Mouse (Mus musculus): Measurements from ENCODE around the gene Prcd. TPM values are rescaled to one million over a fixed set of nuclear protein-coding genes. Genes with fewer than 3 reads are reported as not detected.

Gene Prcd
- polyA plus RNA-seq, 1 experiment: 14.2 TPM

GRCm38 (mm10) chr11:116653709-116654221, 431 bp downstream of the Prcd start:
- WGBS: under 1% methylated on average over 47 of the region's 47 CpGs
- no peaks in the 10 kb centered on the region for H3K27me3 ChIP-seq (ENCODE audit: control insufficient read depth, insufficient read depth, low read length)
- peak; percentile 78 to 85 for DNase-seq
- peak overlapping the region; percentile 75 for H3K4me3 ChIP-seq (replicated peaks; ENCODE audit: insufficient read depth, low read depth, low read length)
- peak; percentile 46; the same call in 1 of the 2 replicates for TF ChIP-seq POLR2A (IDR thresholded peaks at IDR 0.05; ENCODE audit: borderline replicate concordance, insufficient read depth, low read length)
- no peak for TF ChIP-seq CTCF (IDR thresholded peaks at IDR 0.05; ENCODE audit: borderline replicate concordance, insufficient read depth, low read depth, low read length)
- H3K4me1 ChIP-seq (ENCODE audit: control insufficient read depth, insufficient read depth, low read length): peaks cover 45% of the 10 kb centered on the region
- peak overlapping the region; percentile 67 for H3K27ac ChIP-seq (ENCODE audit: insufficient read depth, low read length)

GRCm38 (mm10) chr11:116654255-116654821, 1.0 kb downstream of the Prcd start, which contains the start of gene Cygb:
Cygb (minus strand) TSS chr11:116654313.
- Histone ChIP-seq H3K27ac (ENCODE audit: insufficient read depth, low read length) (peak within 1 kb of the TSS; percentile 67), H3K4me3 (replicated peaks; ENCODE audit: insufficient read depth, low read depth, low read length) (peak within 1 kb of the TSS; percentile 75), H3K4me1 (ENCODE audit: control insufficient read depth, insufficient read depth, low read length) (peaks cover 45% of the 10 kb centered on the region), H3K27me3 (ENCODE audit: control insufficient read depth, insufficient read depth, low read length) (no peaks in the 10 kb centered on the region)
- DNase-seq: peak; percentile 81 to 86
- TF ChIP-seq CTCF (IDR thresholded peaks at IDR 0.05; ENCODE audit: borderline replicate concordance, insufficient read depth, low read depth, low read length): no peak
- TF ChIP-seq POLR2A (IDR thresholded peaks at IDR 0.05; ENCODE audit: borderline replicate concordance, insufficient read depth, low read length): no peak
- 2% methylated on average over 28 of the region's 28 CpGs for whole genome bisulfite sequencing

- DNase-seq: peak; percentile 84 to 89
- TF ChIP-seq CTCF (IDR thresholded peaks at IDR 0.05; ENCODE audit: borderline replicate concordance, insufficient read depth, low read depth, low read length) (no peak), POLR2A (IDR thresholded peaks at IDR 0.05; ENCODE audit: borderline replicate concordance, insufficient read depth, low read length) (no peak)
- 17% methylated on average over 16 of the region's 16 CpGs for WGBS
- Histone ChIP-seq H3K4me3 (replicated peaks; ENCODE audit: insufficient read depth, low read depth, low read length) (peak overlapping the region; percentile 0), H3K27me3 (ENCODE audit: control insufficient read depth, insufficient read depth, low read length) (no peaks in the 10 kb centered on the region), H3K4me1 (ENCODE audit: control insufficient read depth, insufficient read depth, low read length) (peaks cover 55% of the 10 kb centered on the region), H3K27ac (ENCODE audit: insufficient read depth, low read length) (peak overlapping the region; percentile 40)
Observed at GRCm38 (mm10) chr11:116656348-116657191, 3.2 kb downstream of the Prcd start.

- peak; percentile 92 to 98 for DNase-seq
- H3K4me3 ChIP-seq (replicated peaks; ENCODE audit: insufficient read depth, low read depth, low read length): peak overlapping the region; percentile 46
- H3K27ac ChIP-seq (ENCODE audit: insufficient read depth, low read length): peak overlapping the region; percentile 48
- 11% methylated on average over 22 of the region's 22 CpGs for WGBS
- TF ChIP-seq POLR2A (IDR thresholded peaks at IDR 0.05; ENCODE audit: borderline replicate concordance, insufficient read depth, low read length) (peak; percentile 89), CTCF (IDR thresholded peaks at IDR 0.05; ENCODE audit: borderline replicate concordance, insufficient read depth, low read depth, low read length) (peak; percentile 8; the same call in 1 of the 2 replicates)
- peaks cover 56% of the 10 kb centered on the region for H3K4me1 ChIP-seq (ENCODE audit: control insufficient read depth, insufficient read depth, low read length)
- H3K27me3 ChIP-seq (ENCODE audit: control insufficient read depth, insufficient read depth, low read length): no peaks in the 10 kb centered on the region
Observed at GRCm38 (mm10) chr11:116657311-116658223, 4.2 kb downstream of the Prcd start.

GRCm38 (mm10) chr11:116658238-116658637, 4.9 kb downstream of the Prcd start:
- WGBS: 52% methylated on average over 10 of the region's 10 CpGs
- TF ChIP-seq CTCF (IDR thresholded peaks at IDR 0.05; ENCODE audit: borderline replicate concordance, insufficient read depth, low read depth, low read length) (no peak), POLR2A (IDR thresholded peaks at IDR 0.05; ENCODE audit: borderline replicate concordance, insufficient read depth, low read length) (no peak)
- H3K27ac ChIP-seq (ENCODE audit: insufficient read depth, low read length): no peak overlapping the region
- H3K27me3 ChIP-seq (ENCODE audit: control insufficient read depth, insufficient read depth, low read length): no peaks in the 10 kb centered on the region
- peaks cover 59% of the 10 kb centered on the region for H3K4me1 ChIP-seq (ENCODE audit: control insufficient read depth, insufficient read depth, low read length)
- peak in 1 of 2 experiments; percentile 49 for DNase-seq
- H3K4me3 ChIP-seq (replicated peaks; ENCODE audit: insufficient read depth, low read depth, low read length): no peak overlapping the region

- H3K4me3 ChIP-seq (replicated peaks; ENCODE audit: insufficient read depth, low read depth, low read length): no peak overlapping the region
- H3K27me3 ChIP-seq (ENCODE audit: control insufficient read depth, insufficient read depth, low read length): no peaks in the 10 kb centered on the region
- TF ChIP-seq POLR2A (IDR thresholded peaks at IDR 0.05; ENCODE audit: borderline replicate concordance, insufficient read depth, low read length) (no peak), CTCF (IDR thresholded peaks at IDR 0.05; ENCODE audit: borderline replicate concordance, insufficient read depth, low read depth, low read length) (no peak)
- WGBS: 87% methylated on average over 15 of the region's 15 CpGs
- no peak overlapping the region for H3K27ac ChIP-seq (ENCODE audit: insufficient read depth, low read length)
- peaks cover 61% of the 10 kb centered on the region for H3K4me1 ChIP-seq (ENCODE audit: control insufficient read depth, insufficient read depth, low read length)
- DNase-seq: no peak
Observed at GRCm38 (mm10) chr11:116659027-116659621, 5.8 kb downstream of the Prcd start.

GRCm38 (mm10) chr11:116660181-116660580, 6.8 kb downstream of the Prcd start:
- Histone ChIP-seq H3K4me3 (replicated peaks; ENCODE audit: insufficient read depth, low read depth, low read length) (no peak overlapping the region), H3K27me3 (ENCODE audit: control insufficient read depth, insufficient read depth, low read length) (no peaks in the 10 kb centered on the region), H3K27ac (ENCODE audit: insufficient read depth, low read length) (no peak overlapping the region), H3K4me1 (ENCODE audit: control insufficient read depth, insufficient read depth, low read length) (peaks cover 52% of the 10 kb centered on the region)
- 26% methylated on average over 9 of the region's 9 CpGs for WGBS
- DNase-seq: no peak
- TF ChIP-seq CTCF (IDR thresholded peaks at IDR 0.05; ENCODE audit: borderline replicate concordance, insufficient read depth, low read depth, low read length): no peak
- no peak for TF ChIP-seq POLR2A (IDR thresholded peaks at IDR 0.05; ENCODE audit: borderline replicate concordance, insufficient read depth, low read length)
